Mouse (Mus musculus) ES-E14 (cell line): ENCODE results near the gene Cd28. TPM values are rescaled to one million over a fixed set of nuclear protein-coding genes. Genes with fewer than 3 reads are reported as not detected.

Experiments used
- DNase-seq: peaks from one replicate; pipeline ENCODE4 v3.0.0-alpha.2; 2013; ENCODE audit warnings: low read depth, low spot score
- H3K27ac ChIP-seq: 2 replicates; pipeline ENCODE4 v1.5.1; 2012; ENCODE audit warnings: low read depth, mild to moderate bottlenecking, low read length, moderate library complexity, mixed read lengths; ENCODE audit not compliant: poor library complexity, insufficient read depth, severe bottlenecking
- H3K36me3 ChIP-seq: 2 replicates; pipeline ENCODE4 v1.6.1; 2012; ENCODE audit warnings: mild to moderate bottlenecking, low read length, moderate library complexity, mixed read lengths; ENCODE audit not compliant: control insufficient read depth, poor library complexity, insufficient read depth, severe bottlenecking
- H3K4me1 ChIP-seq, 2 experiments: fragments of 150-350 bp in 1 of 2; sonication (generic) in 1 of 2; 2 replicates each; pipeline ENCODE4 v1.6.1; 2012; ENCODE audit warnings: low read length in 2 of 2, mild to moderate bottlenecking in 1 of 2, mixed read lengths in 1 of 2; ENCODE audit not compliant: control insufficient read depth in 2 of 2, insufficient read depth in 2 of 2, poor library complexity in 1 of 2
- H3K4me3 ChIP-seq, 2 experiments: fragments of 150-350 bp in 1 of 2; sonication (generic) in 1 of 2; 2 replicates each; pipeline ENCODE4 v1.5.1; 2012; ENCODE audit warnings: low read length in 2 of 2, low read depth in 1 of 2, mild to moderate bottlenecking in 1 of 2, mixed read lengths in 1 of 2; ENCODE audit not compliant: insufficient read depth in 1 of 2, poor library complexity in 1 of 2, severe bottlenecking in 1 of 2
- H3K9ac ChIP-seq: 2 replicates; pipeline ENCODE4 v1.6.1; 2012; ENCODE audit warnings: low read depth, mild to moderate bottlenecking, low read length, mixed read lengths; ENCODE audit not compliant: poor library complexity, insufficient read depth, severe bottlenecking
- H3K9me3 ChIP-seq: fragments of 150-350 bp; sonication (generic); 2 replicates; pipeline ENCODE4 v1.6.1; 2012; ENCODE audit warnings: low read depth, mild to moderate bottlenecking, low read length; ENCODE audit not compliant: control insufficient read depth, insufficient read depth
- CHD2 ChIP-seq: IDR thresholded peaks from 2 replicates; pipeline ENCODE4 v1.6.1; 2014; ENCODE audit warnings: mild to moderate bottlenecking, low read depth, low read length, inconsistent platforms
- HCFC1 ChIP-seq: IDR thresholded peaks from 2 replicates; pipeline ENCODE4 v1.6.1; 2012; ENCODE audit warnings: low read length, inconsistent platforms, borderline replicate concordance; ENCODE audit not compliant: insufficient read depth
- MAFK ChIP-seq: IDR thresholded peaks from 2 replicates; pipeline ENCODE4 v1.6.1; 2014; ENCODE audit warnings: mild to moderate bottlenecking, low read depth, low read length, inconsistent platforms; ENCODE audit not compliant: insufficient read depth
- ZC3H11A ChIP-seq: IDR thresholded peaks from 2 replicates; pipeline ENCODE4 v1.6.1; 2012; ENCODE audit warnings: low read depth, mild to moderate bottlenecking, inconsistent platforms, low read length, borderline replicate concordance
- ZNF384 ChIP-seq: IDR thresholded peaks from 2 replicates; pipeline ENCODE4 v1.6.1; 2012; ENCODE audit warnings: low read depth, low read length, inconsistent platforms
- in situ Hi-C, 2 experiments: fragments of 600-800 bp; cut with MboI; formaldehyde crosslinking; loops; one replicate each; pipeline ENCODE4 v1.15.1; 2025; ENCODE audit warnings: low sequenced_read_pairs in 2 of 2, inconsistent platforms in 1 of 2; ENCODE audit not compliant: unreplicated experiment in 2 of 2
- total RNA-seq: library from RNA; depleted of rRNA; stranded (reverse); fragments of 300-350 nt; gene quantifications from 2 replicates; pipeline ENCODE4 v1.2.3, GENCODE M21; 2012

Cd28 gene
- total RNA-seq, 1 experiment: 0.22 TPM

DNA sequence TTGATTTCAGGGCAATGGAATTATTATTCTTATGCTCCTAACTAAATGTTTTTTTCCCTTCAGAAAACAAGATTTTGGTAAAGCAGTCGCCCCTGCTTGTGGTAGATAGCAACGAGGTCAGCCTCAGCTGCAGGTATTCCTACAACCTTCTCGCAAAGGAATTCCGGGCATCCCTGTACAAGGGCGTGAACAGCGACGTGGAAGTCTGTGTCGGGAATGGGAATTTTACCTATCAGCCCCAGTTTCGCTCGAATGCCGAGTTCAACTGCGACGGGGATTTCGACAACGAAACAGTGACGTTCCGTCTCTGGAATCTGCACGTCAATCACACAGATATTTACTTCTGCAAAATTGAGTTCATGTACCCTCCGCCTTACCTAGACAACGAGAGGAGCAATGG lies 46.3 kb downstream of the Cd28 start:
- Histone ChIP-seq H3K4me1 (no peaks in the 10 kb centered on the region; a peak in 1 of 4 replicates), H3K9me3 (no peaks in the 10 kb centered on the region), H3K9ac (no peak overlapping the region), H3K27ac (no peak overlapping the region), H3K36me3 (no peaks in the 10 kb centered on the region), H3K4me3 (no peak overlapping the region; a peak in 1 of 4 replicates)
- DNase-seq: no peak
- in situ Hi-C loops: no loop called here
- TF ChIP-seq MAFK (no peak), CHD2 (no peak), ZC3H11A (no peak), ZNF384 (no peak), HCFC1 (no peak)

GRCm38 (mm10) chr1:60771771-60772170 lies 55.2 kb downstream of the Cd28 start:
- no peak for DNase-seq
- in situ Hi-C loops: no loop called here
- Histone ChIP-seq H3K36me3 (no peaks in the 10 kb centered on the region), H3K9ac (no peak overlapping the region), H3K4me3 (no peak overlapping the region), H3K27ac (no peak overlapping the region), H3K4me1 (no peaks in the 10 kb centered on the region), H3K9me3 (no peaks in the 10 kb centered on the region)
- no peak for TF ChIP-seq MAFK
- no peak for TF ChIP-seq ZC3H11A
- TF ChIP-seq ZNF384: no peak
- TF ChIP-seq CHD2: no peak
- TF ChIP-seq HCFC1: no peak

DNA sequence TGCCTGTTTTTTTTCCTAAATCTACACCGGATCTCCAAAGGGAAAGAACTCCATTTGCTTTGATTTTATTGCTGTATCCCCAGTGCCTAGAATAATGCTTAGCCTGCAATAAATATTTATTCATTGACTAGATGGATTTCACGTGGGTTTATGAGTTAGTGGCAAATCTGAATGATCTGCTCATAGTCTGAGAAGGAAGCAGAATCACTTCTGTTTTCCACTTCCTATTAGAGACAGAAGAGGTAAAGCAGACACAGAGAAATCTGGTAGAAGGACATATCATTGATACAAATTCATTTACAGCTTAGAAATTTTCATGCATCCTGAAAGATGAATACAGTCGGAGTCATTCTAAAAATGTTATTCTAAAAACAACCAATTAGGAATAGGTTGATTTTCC lies 56.6 kb downstream of the Cd28 start:
- in situ Hi-C loops: no loop called here
- DNase-seq: no peak
- no peak overlapping the region for H3K4me3 ChIP-seq

GRCm38 (mm10) chr1:60776166-60776565 lies 59.6 kb downstream of the Cd28 start:
- Histone ChIP-seq H3K4me3 (no peak overlapping the region), H3K9ac (no peak overlapping the region), H3K9me3 (no peaks in the 10 kb centered on the region), H3K36me3 (no peaks in the 10 kb centered on the region), H3K4me1 (0 out of 4 replicates have a peak, but pooled peaks cover 0 to 2% of the 10 kb centered on the region in 2 experiments), H3K27ac (no peak overlapping the region)
- no peak for TF ChIP-seq ZC3H11A
- in situ Hi-C loops: no loop called here
- no peak for DNase-seq

More for the DNA sequence above, 56.6 kb downstream of the Cd28 start:
- no peak for TF ChIP-seq ZNF384
- TF ChIP-seq CHD2: no peak
- TF ChIP-seq ZC3H11A: no peak
- TF ChIP-seq HCFC1: no peak
- TF ChIP-seq MAFK: no peak
- Histone ChIP-seq H3K4me1 (no peaks in the 10 kb centered on the region), H3K27ac (no peak overlapping the region), H3K36me3 (no peaks in the 10 kb centered on the region), H3K9me3 (no peaks in the 10 kb centered on the region), H3K9ac (no peak overlapping the region)

- 0 out of 4 replicates have a peak, but pooled peaks cover 0 to 2% of the 10 kb centered on the region in 2 experiments for H3K4me1 ChIP-seq
- H3K9me3 ChIP-seq: no peaks in the 10 kb centered on the region
- H3K9ac ChIP-seq: no peak overlapping the region
- in situ Hi-C loops: no loop called here
- H3K4me3 ChIP-seq: no peak overlapping the region
- no peaks in the 10 kb centered on the region for H3K36me3 ChIP-seq
- DNase-seq: no peak
- H3K27ac ChIP-seq: no peak overlapping the region
- TF ChIP-seq HCFC1: no peak
- no peak for TF ChIP-seq ZNF384
- no peak for TF ChIP-seq MAFK
- no peak for TF ChIP-seq ZC3H11A
- no peak for TF ChIP-seq CHD2
Measured at GRCm38 (mm10) chr1:60776906-60777305, 60.3 kb downstream of the Cd28 start.
